Mouse (Mus musculus): ENCODE results near the gene Gm4302.
"Not testable (repeated sequence)": the region's sequence is repeated elsewhere in the genome, so short reads cannot be mapped to it uniquely, and the experiment has no call there.

Gm4302 gene

DNA sequence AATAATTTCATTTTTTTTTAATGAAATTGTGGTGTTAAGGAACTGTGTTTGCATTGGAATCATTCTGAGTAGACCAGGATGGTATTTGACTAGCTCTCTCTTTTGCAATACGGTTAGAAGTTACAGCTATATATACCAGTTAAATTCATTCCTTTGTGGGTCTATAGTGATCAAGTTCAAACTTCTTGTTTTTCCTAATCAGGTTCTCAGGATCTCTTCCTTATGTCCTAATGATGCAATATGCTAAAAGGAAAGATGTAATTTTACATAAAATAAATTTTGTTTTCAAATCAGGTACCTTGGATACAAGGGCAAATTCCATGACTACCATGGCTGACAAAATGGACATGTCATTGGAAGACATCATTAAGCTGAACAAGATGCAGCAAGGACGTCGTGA is at the start of gene Gm4302:
Gene Gm4302 (plus strand): TSS at position 301 of the 400 bp plus-strand sequence.
- not testable (repeated sequence) for DNase-seq

- no peak for DNase-seq
These were observed 44.5 kb upstream of the Gm4302 start for GRCm38 (mm10) chr10:100296105-100296504.

- DNase-seq, result not testable (repeated sequence)
These were observed 40.5 kb upstream of the Gm4302 start for GRCm38 (mm10) chr10:100300106-100300505.

DNA sequence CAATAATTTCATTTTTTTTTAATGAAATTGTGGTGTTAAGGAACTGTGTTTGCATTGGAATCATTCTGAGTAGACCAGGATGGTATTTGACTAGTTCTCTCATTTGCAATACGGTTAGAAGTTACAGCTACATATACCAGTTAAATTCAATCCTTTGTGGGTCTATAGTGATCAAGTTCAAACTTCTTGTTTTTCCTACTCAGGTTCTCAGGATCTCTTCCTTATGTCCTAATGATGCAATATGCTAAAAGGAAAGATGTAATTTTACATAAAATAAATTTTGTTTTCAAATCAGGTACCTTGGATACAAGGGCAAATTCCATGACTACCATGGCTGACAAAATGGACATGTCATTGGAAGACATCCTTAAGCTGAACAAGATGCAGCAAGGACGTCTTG is 5.3 kb upstream of the Gm4302 start, which contains the start of gene Gm4301:
Gene Gm4301 (plus strand): TSS at position 301 of the 400 bp plus-strand sequence.
- DNase-seq, result not testable (repeated sequence)

GRCm38 (mm10) chr10:100345672-100346071 is 5.0 kb downstream of the Gm4302 start, which contains the start of gene Gm4303:
Gene Gm4303, plus strand, starts transcription at chr10:100345972.
- not testable (repeated sequence) for DNase-seq

GRCm38 (mm10) chr10:100350793-100351192 is 10.2 kb downstream of the Gm4302 start, which contains the start of gene Gm4305:
Gene Gm4305, plus strand, starts transcription at chr10:100351093.
- not testable (repeated sequence) for DNase-seq

- not testable (repeated sequence) for DNase-seq
These were observed 16.2 kb downstream of the Gm4302 start for GRCm38 (mm10) chr10:100356841-100357240.

- not testable (repeated sequence) for DNase-seq
These were observed 20.4 kb downstream of the Gm4302 start, which contains the start of gene Gm4307 for GRCm38 (mm10) chr10:100361038-100361437. Gene Gm4307, plus strand, starts transcription at chr10:100361338.

- not testable (repeated sequence) for DNase-seq
These were observed 41.8 kb downstream of the Gm4302 start, which contains the start of gene Gm4312 for GRCm38 (mm10) chr10:100382460-100382859. Gene Gm4312, minus strand, starts transcription at chr10:100382560.

All from liver (tissue).